Mouse (Mus musculus) neural tube, embryonic 10.5 days (tissue): ENCODE results near the gene Rgs7bp.

Source experiments
- DNase-seq: peaks from one replicate; pipeline ENCODE4 v3.0.0-alpha.2; 2017; ENCODE audit warnings: low spot score; ENCODE audit errors: extremely low spot score

The Rgs7bp gene

GRCm38 (mm10) chr13:105008891-105009290 lies 45.8 kb downstream of the Rgs7bp start:
- DNase-seq: no peak

DNA sequence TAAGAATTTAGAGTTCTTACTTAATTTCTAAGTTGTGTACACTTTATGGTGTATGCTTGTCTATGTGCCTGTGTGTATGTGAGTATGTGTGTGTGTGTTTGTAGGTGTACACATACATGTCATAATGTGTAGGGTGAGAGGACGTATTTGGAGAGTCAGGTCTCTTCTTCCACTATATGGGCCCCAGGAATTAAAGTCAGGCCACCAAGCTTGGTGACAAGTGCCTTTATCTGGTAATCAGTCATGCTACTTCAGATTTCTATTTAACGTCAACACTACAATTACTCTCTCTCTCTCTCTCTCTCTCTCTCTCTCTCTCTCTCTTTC lies 51.9 kb downstream of the Rgs7bp start:
- no peak for DNase-seq

DNA sequence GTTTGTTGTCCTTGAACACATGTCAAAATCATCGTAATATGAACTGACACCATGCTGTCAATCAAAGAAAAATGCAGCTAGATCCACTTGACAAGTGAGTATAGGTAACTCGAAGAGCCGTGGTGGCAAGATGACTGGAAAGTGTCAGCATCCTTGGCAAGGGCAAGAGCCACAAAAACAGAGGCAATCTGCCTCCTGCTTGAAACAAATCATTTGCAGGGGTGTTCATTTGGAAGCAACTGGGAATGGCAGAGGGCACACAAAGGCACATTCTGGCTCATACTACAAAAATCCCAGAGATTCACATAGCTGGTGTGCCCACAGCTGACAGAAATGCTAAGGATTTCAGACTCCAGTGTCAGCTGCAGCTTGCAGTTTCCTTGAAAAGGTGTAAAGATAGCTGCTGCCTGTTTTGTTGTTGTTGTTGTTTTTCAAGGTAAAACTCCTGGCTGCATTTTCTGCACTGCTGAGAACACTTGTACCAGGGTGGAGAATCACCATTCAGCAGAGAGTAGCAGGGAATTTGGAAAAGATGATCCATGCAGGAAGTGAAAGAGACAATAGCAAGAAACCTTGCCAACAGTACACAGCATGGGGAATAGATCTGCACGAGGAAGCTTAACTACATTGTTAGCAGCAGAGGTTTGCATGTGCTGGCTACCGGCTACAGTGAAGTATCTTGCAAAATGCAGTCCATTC lies 52.4 kb downstream of the Rgs7bp start:
- no peak for DNase-seq

DNA sequence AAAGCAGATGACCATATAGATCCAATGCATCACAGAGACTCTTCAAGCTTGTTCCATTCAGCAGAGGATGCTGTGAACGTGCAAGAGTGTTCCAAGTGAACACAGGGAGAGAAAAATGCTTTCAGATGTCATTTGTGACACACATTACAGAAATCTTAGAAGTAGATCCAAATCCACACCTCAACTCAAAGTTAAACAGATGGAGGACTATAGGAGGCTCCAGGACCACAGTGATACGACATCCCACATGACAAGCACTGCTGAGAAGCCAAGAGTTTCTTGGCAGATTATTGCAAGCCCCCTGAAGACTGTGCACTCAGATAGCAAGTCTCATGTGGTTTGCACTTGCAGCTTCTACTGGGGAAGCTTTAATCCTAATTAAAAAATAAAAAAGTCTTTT lies 53.0 kb downstream of the Rgs7bp start:
- no peak for DNase-seq

DNA sequence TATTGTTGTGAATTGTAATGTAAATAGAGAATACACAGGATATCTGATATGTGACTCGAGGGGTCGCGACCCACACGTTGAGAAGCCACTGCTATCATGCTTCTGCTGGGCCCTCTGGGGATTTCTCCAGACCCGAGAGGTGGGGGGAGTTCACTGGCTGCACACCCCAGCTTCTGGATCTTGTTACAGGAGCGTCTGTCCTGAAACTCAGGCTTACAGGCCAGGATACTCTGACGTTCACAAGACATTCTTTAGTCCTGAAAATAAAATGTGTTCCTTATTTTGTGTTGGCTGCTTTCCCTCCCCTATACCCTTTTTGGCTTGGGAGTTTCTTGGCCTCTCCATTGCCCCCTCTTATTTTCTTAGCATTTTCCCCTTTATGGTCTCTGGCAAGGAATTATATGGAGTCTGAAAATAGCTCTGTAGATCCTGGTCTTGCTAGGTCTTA lies 65.9 kb downstream of the Rgs7bp start:
- no peak for DNase-seq

GRCm38 (mm10) chr13:104988009-104988540 lies 66.7 kb downstream of the Rgs7bp start:
- DNase-seq: no peak

GRCm38 (mm10) chr13:104985691-104986090 lies 69.0 kb downstream of the Rgs7bp start:
- DNase-seq: no peak

- DNase-seq: no peak
Measured at GRCm38 (mm10) chr13:104983989-104984388, 70.7 kb downstream of the Rgs7bp start.

DNA sequence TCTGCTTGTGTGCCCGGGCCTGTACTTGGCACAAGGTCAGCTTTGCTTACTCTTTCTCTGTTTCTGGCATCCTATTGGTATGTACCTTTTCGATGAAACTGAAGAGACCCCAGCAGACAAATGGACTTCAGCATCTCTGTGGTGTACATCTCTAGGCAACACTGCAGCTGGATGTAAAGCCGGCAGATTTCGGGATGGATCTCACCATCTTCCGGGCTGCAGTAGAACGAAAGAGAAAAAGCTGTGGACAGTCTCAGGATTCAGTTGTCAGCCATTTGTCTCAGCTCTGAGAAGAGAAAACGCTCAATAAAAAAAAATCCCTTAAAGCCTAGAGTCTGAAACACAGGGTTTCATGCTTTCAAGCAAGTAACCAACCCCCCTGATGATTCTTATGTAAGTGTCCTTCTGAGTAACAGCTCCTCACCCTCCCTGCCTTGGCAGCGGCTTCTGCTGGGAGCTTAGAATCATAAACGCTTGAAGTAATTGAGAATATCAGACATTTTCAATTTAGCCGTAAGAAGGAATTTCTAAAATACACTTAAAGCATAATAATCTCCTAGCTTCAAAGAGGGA lies 71.9 kb downstream of the Rgs7bp start:
- DNase-seq: no peak

DNA sequence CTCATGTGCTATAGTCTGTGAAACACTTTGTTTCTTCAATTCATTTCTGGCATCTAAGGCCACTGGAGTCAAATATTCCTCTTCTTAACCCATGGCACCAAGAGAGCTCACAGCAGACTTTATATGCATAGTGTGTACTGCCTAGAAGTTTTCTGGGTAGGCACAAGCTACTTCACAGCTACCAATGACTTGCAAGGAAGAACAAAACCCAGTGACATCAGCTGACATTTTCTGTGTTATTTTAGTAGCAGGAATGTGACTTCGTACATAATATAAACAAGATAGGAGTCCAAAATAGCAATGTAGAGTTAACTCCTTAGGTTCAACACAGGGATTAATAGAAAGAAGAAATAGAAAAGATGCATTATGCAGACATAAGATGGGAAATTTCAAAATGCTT lies 76.6 kb downstream of the Rgs7bp start:
- DNase-seq: no peak

DNA sequence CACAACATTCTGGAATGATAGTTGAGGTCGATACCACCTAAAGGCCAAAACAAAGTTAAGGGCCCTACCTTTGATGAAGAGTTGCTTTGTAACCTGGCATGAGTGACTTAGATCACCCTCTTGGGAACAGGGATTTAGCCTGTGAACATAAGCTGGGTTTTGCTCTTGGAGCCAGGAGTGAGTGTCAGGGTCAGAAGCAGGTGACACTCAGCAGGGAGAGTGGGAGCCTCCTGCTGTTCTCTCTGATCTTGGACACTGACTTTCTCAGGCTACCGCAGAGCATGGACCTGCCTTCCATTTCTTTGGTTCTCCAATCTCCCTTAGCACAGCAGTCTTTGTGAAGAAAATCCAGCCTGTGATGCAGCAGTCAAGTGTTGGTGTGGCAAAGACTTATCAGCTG lies 87.2 kb downstream of the Rgs7bp start:
- DNase-seq: no peak

GRCm38 (mm10) chr13:104963716-104964115 lies 91.0 kb downstream of the Rgs7bp start:
- no peak for DNase-seq

DNA sequence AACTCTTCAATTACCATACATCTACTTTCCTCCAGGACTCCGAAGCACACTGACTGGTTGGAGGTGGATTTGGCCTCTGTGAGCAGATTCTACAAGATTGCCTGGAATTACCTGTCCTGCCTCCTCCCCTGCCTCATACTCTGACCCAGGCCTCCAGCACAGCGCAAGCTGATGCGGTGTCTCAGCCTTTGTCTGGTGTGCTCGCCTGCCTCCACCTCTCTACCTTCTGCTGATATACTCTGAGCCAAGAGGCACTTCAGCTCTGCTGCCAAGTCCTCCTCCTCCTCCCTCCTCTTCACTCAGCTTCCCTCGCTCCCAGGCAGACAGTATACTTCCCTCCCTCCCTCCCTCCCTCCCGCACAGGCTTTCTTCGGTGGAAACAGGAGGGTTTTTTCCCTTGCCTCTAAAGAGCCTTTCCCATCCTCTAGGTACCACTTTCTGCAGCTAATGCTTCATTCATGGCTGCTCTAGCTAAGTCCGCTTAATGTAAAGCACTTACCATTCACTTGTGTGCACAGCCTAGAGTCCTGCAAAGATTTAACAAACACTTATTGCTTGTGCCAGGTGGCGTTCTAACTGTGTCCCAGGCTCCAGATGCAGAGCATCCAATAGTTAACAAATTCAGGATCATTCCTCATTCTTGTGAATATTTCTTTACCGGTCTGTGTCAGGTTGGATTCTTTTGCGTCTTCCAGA lies 91.9 kb downstream of the Rgs7bp start:
- no peak for DNase-seq

DNA sequence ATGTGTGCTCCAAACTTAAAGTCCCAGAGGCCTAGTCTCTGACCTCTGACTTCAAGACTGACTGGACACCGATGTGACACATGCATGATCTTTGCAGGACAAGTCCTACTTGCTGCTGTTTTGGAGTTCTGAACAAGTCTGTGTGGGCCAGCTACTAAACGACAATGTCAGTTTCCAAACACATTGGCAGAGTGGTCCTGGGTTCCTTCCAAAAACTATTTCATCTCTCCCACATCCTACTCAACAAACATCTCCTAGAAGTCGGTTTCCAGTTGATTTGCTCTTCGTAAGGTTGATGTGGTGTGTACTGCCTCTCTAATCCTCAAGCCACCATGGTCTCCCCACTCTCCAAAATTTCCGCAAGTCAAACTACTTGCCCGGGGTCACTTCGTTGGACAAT lies 92.6 kb downstream of the Rgs7bp start:
- no peak for DNase-seq

DNA sequence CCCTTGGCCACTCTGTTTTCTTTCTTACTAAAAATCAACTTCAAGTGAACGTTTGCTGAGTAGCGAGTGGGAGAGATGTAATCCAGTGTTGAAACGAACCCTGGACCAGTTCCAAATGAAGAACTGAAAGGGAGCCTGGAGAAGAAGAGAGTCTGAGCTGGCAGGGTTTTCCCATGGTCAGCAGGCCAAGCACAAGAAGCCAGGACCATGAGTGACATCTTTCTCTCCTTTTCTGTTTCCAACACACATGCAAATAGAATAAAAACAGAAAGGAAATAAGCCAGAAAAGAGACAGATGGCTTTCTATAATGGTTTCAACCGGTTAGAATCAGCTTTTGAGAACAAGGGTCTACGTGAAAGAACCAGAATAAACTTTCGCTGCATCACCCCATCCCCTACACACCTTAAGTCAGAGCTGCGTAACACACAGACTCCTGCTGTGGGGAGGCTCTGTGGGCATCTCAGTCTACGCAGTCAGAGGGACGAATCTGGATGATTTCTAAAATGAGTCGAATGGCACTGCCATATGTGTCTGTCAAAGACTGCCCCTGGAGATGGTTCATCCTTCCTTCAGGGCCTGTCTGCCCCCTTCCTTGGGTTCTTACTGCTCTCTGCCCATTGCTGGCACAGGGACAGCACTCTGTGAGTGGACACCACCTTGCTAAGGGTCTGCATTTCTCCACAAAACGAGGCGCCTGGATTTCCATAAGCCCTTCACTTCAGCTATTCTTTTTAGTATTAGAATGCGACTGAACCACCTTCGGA lies 93.6 kb downstream of the Rgs7bp start:
- no peak for DNase-seq

- DNase-seq: no peak
Measured at GRCm38 (mm10) chr13:104960206-104960928, 94.4 kb downstream of the Rgs7bp start.

GRCm38 (mm10) chr13:104959733-104960132 lies 95.0 kb downstream of the Rgs7bp start:
- no peak for DNase-seq

DNA sequence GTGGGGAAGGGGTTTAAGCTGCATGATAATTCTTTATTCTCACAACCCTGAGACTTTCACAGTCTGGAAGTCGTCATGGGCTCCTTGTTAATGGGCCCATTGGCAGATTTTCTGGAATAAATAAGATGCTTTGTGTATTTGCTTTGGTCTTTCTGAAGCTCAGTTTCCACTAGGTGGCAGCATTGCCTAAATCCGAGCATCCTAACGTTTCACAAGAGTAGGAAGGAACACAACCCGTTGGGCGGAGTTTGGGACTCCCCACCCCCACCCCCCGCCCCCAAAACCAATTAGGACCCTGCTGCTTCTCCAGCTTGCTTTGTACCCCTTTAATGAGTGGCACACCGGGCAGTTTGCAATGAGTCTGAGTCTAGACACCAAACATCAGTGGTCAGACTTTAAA lies 106.8 kb downstream of the Rgs7bp start:
- peak; percentile 78 for DNase-seq

- DNase-seq: no peak
Measured at GRCm38 (mm10) chr13:104940483-104940882, 114.2 kb downstream of the Rgs7bp start.

GRCm38 (mm10) chr13:104939856-104940255 lies 114.9 kb downstream of the Rgs7bp start:
- DNase-seq: peak; percentile 44

DNA sequence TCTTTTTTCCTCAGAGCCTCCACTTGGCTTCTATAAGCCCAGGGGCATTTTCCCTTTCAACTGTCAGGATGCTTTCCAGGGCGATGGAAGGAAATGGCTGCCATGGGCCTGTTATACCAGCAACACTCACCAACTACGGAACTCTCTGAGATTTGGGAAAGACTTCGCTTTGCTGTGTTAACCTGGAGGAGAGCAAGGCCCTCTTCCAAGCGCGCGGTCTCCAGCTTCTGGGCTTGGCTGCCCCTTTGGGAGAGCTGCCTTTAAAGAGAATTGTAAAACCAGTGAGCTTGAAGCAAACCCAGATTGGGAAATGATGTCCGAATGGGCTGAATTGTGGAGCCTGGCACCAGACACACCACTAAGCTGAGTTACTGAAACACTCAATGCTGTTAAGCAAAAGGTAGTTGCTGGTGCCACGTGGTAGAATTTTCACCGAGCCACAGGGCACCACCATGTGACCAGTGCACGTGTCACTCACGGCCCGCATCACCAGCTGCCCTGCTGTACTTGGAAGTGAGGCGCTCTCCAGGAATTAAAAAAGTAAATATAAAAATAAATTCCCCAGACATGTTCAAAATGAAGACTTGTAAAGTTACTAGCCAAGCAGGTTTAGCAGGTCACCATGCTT lies 115.7 kb downstream of the Rgs7bp start:
- peak; percentile 37 for DNase-seq
